Mouse (Mus musculus) neural tube, embryonic 10.5 days (tissue): ENCODE measurements around the gene Cacna1s.

Experiments used
- DNase-seq: peaks from one replicate; pipeline ENCODE4 v3.0.0-alpha.2; 2017; ENCODE audit warnings: low spot score; ENCODE audit errors: extremely low spot score

The Cacna1s gene

GRCm38 (mm10) chr1:136051013-136051315, 1.6 kb upstream of the Cacna1s start:
- DNase-seq, result peak; percentile 42

- peak; percentile 73 for DNase-seq
Observed at GRCm38 (mm10) chr1:136051465-136051864, 1.1 kb upstream of the Cacna1s start.

GRCm38 (mm10) chr1:136055771-136056170, 3.2 kb downstream of the Cacna1s start:
- DNase-seq, result no peak

- DNase-seq, result no peak
Observed at GRCm38 (mm10) chr1:136058594-136058993, 6.0 kb downstream of the Cacna1s start.

GRCm38 (mm10) chr1:136061041-136061789, 8.7 kb downstream of the Cacna1s start:
- no peak for DNase-seq

GRCm38 (mm10) chr1:136061790-136062141, 9.2 kb downstream of the Cacna1s start:
- DNase-seq, result no peak

- no peak for DNase-seq
Observed at GRCm38 (mm10) chr1:136063991-136064390, 11.4 kb downstream of the Cacna1s start.

GRCm38 (mm10) chr1:136066621-136067020, 14.1 kb downstream of the Cacna1s start:
- no peak for DNase-seq

GRCm38 (mm10) chr1:136067579-136067978, 15.0 kb downstream of the Cacna1s start:
- no peak for DNase-seq

GRCm38 (mm10) chr1:136076086-136076485, 23.5 kb downstream of the Cacna1s start:
- DNase-seq, result peak; percentile 30

- DNase-seq, result no peak
Observed at GRCm38 (mm10) chr1:136077656-136078055, 25.1 kb downstream of the Cacna1s start.

- no peak for DNase-seq
Observed at GRCm38 (mm10) chr1:136081161-136081560, 28.6 kb downstream of the Cacna1s start.

GRCm38 (mm10) chr1:136085988-136086685, 33.6 kb downstream of the Cacna1s start:
- no peak for DNase-seq

- DNase-seq, result no peak
Observed at GRCm38 (mm10) chr1:136089368-136090165, 37.0 kb downstream of the Cacna1s start.

- DNase-seq, result no peak
Observed at GRCm38 (mm10) chr1:136093726-136094125, 41.2 kb downstream of the Cacna1s start.

GRCm38 (mm10) chr1:136094807-136095206, 42.3 kb downstream of the Cacna1s start:
- no peak for DNase-seq

GRCm38 (mm10) chr1:136102094-136102493, 49.5 kb downstream of the Cacna1s start:
- DNase-seq, result no peak

- no peak for DNase-seq
Observed at GRCm38 (mm10) chr1:136102551-136102950, 50.0 kb downstream of the Cacna1s start.

GRCm38 (mm10) chr1:136102981-136103380, 50.4 kb downstream of the Cacna1s start:
- DNase-seq, result no peak

- no peak for DNase-seq
Observed at GRCm38 (mm10) chr1:136103696-136104095, 51.1 kb downstream of the Cacna1s start.

- DNase-seq, result no peak
Observed at GRCm38 (mm10) chr1:136104741-136105140, 52.2 kb downstream of the Cacna1s start.

GRCm38 (mm10) chr1:136109464-136109863, 56.9 kb downstream of the Cacna1s start:
- no peak for DNase-seq
